Mouse (Mus musculus) lung, adult 2 months (tissue): ENCODE results near the gene Asb15.

Source experiments
- CTCF ChIP-seq: fragments of 200-500 bp; IDR thresholded peaks from 2 replicates; pipeline ENCODE4 v1.5.1; 2011; ENCODE audit warnings: mild to moderate bottlenecking, low read length, control low read depth; ENCODE audit not compliant: insufficient read depth
- POLR2A ChIP-seq: fragments of 200-500 bp; IDR thresholded peaks from 2 replicates; pipeline ENCODE4 v1.6.1; 2011; ENCODE audit warnings: low read depth, mild to moderate bottlenecking, control low read depth, low read length, borderline replicate concordance; ENCODE audit errors: extremely low read depth

DNA sequence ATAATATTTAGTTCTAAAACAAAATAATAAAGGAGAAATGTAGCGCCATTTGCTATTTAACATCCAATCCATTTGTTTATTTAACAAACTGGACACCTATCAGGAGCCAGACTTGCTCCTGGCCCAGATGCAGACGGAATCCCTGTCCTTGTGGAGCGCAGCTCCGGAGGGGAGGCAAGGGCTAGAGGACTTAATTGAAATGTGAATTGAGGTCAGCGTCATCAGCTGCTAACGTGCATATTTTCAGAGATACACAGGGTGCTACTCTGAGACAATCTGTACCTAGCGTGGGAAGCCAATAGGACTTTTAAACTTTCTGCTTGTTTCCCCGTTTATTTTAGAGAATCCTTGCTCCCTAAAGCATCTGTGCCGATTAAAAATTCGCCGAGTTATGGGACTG lies 42.3 kb downstream of the Asb15 start:
- TF ChIP-seq CTCF (no peak), POLR2A (no peak)
